Mouse (Mus musculus): ENCODE results near the gene Sorbs2. TPM values are rescaled to one million over a fixed set of nuclear protein-coding genes. Genes with fewer than 3 reads are reported as not detected.

Sorbs2 gene
- polyA plus RNA-seq, 1 experiment from 2014 or later, result 16.7 TPM

- no peaks in the 10 kb centered on the region for H3K27me3 ChIP-seq (ENCODE audit: low read depth, poor library complexity, severe bottlenecking)
- H3K27ac ChIP-seq, result no peak overlapping the region
- H3K9me3 ChIP-seq (replicated peaks), result no peaks in the 10 kb centered on the region
- no peak for DNase-seq (ENCODE audit: low spot score)
- no peaks in the 10 kb centered on the region for H3K36me3 ChIP-seq
- no peak overlapping the region for H3K4me3 ChIP-seq
- no peaks in the 10 kb centered on the region for H3K4me1 ChIP-seq
- WGBS, result 95% methylated on average over 9 of the region's 9 CpGs
These were observed 76.9 kb downstream of the Sorbs2 start for GRCm38 (mm10) chr8:45584390-45585052.

GRCm38 (mm10) chr8:45585158-45585557 lies 77.6 kb downstream of the Sorbs2 start:
- Histone ChIP-seq H3K27ac (no peak overlapping the region), H3K9me3 (replicated peaks) (no peaks in the 10 kb centered on the region), H3K36me3 (no peaks in the 10 kb centered on the region), H3K4me1 (no peaks in the 10 kb centered on the region), H3K27me3 (ENCODE audit: low read depth, poor library complexity, severe bottlenecking) (no peaks in the 10 kb centered on the region), H3K4me3 (no peak overlapping the region)
- DNase-seq (ENCODE audit: low spot score), result no peak
- WGBS, result 83% methylated on average over 4 of the region's 4 CpGs

- 92% methylated on average over 9 of the region's 9 CpGs for WGBS
- no peaks in the 10 kb centered on the region for H3K4me1 ChIP-seq
- DNase-seq (ENCODE audit: low spot score), result no peak
- no peaks in the 10 kb centered on the region for H3K27me3 ChIP-seq (ENCODE audit: low read depth, poor library complexity, severe bottlenecking)
- H3K9me3 ChIP-seq (replicated peaks), result no peaks in the 10 kb centered on the region
- no peak overlapping the region for H3K27ac ChIP-seq
- no peak overlapping the region for H3K4me3 ChIP-seq
- no peaks in the 10 kb centered on the region for H3K36me3 ChIP-seq
These were observed 79.4 kb downstream of the Sorbs2 start for GRCm38 (mm10) chr8:45587011-45587410.

- H3K9me3 ChIP-seq (replicated peaks), result no peaks in the 10 kb centered on the region
- H3K36me3 ChIP-seq, result no peaks in the 10 kb centered on the region
- H3K27me3 ChIP-seq (ENCODE audit: low read depth, poor library complexity, severe bottlenecking), result no peaks in the 10 kb centered on the region
- no peak overlapping the region for H3K4me3 ChIP-seq
- WGBS, result 86% methylated on average over 4 of the region's 4 CpGs
- H3K4me1 ChIP-seq, result no peaks in the 10 kb centered on the region
- H3K27ac ChIP-seq, result no peak overlapping the region
- DNase-seq (ENCODE audit: low spot score), result no peak
These were observed 84.3 kb downstream of the Sorbs2 start for GRCm38 (mm10) chr8:45591888-45592287.

GRCm38 (mm10) chr8:45593711-45594110 lies 86.1 kb downstream of the Sorbs2 start:
- H3K4me1 ChIP-seq, result no peaks in the 10 kb centered on the region
- H3K27ac ChIP-seq, result no peak overlapping the region
- no peaks in the 10 kb centered on the region for H3K9me3 ChIP-seq (replicated peaks)
- H3K27me3 ChIP-seq (ENCODE audit: low read depth, poor library complexity, severe bottlenecking), result no peaks in the 10 kb centered on the region
- no peaks in the 10 kb centered on the region for H3K36me3 ChIP-seq
- 86% methylated on average over 5 of the region's 5 CpGs for WGBS
- DNase-seq (ENCODE audit: low spot score), result no peak
- H3K4me3 ChIP-seq, result no peak overlapping the region

GRCm38 (mm10) chr8:45595983-45596382 lies 88.4 kb downstream of the Sorbs2 start:
- no peaks in the 10 kb centered on the region for H3K9me3 ChIP-seq (replicated peaks)
- 91% methylated on average over 1 of the region's 1 CpGs for WGBS
- no peak for DNase-seq (ENCODE audit: low spot score)
- H3K4me3 ChIP-seq, result no peak overlapping the region
- no peaks in the 10 kb centered on the region for H3K36me3 ChIP-seq
- H3K27me3 ChIP-seq (ENCODE audit: low read depth, poor library complexity, severe bottlenecking), result no peaks in the 10 kb centered on the region
- H3K4me1 ChIP-seq, result no peaks in the 10 kb centered on the region
- H3K27ac ChIP-seq, result no peak overlapping the region

GRCm38 (mm10) chr8:45596591-45596990 lies 89.0 kb downstream of the Sorbs2 start:
- 85% methylated on average over 2 of the region's 2 CpGs for WGBS

GRCm38 (mm10) chr8:45597631-45598420 lies 90.2 kb downstream of the Sorbs2 start:
- Histone ChIP-seq H3K4me3 (no peak overlapping the region), H3K36me3 (no peaks in the 10 kb centered on the region), H3K27me3 (ENCODE audit: low read depth, poor library complexity, severe bottlenecking) (no peaks in the 10 kb centered on the region), H3K4me1 (no peaks in the 10 kb centered on the region), H3K27ac (no peak overlapping the region), H3K9me3 (replicated peaks) (no peaks in the 10 kb centered on the region)
- 87% methylated on average over 7 of the region's 7 CpGs for WGBS
- no peak for DNase-seq (ENCODE audit: low spot score)

More at GRCm38 (mm10) chr8:45596591-45596990, 89.0 kb downstream of the Sorbs2 start:
- Histone ChIP-seq H3K4me1 (no peaks in the 10 kb centered on the region), H3K27me3 (ENCODE audit: low read depth, poor library complexity, severe bottlenecking) (no peaks in the 10 kb centered on the region), H3K4me3 (no peak overlapping the region), H3K9me3 (replicated peaks) (no peaks in the 10 kb centered on the region), H3K36me3 (no peaks in the 10 kb centered on the region), H3K27ac (no peak overlapping the region)
- DNase-seq (ENCODE audit: low spot score), result no peak

- Histone ChIP-seq H3K27me3 (ENCODE audit: low read depth, poor library complexity, severe bottlenecking) (no peaks in the 10 kb centered on the region), H3K4me3 (no peak overlapping the region), H3K9me3 (replicated peaks) (no peaks in the 10 kb centered on the region), H3K27ac (no peak overlapping the region), H3K36me3 (no peaks in the 10 kb centered on the region), H3K4me1 (no peaks in the 10 kb centered on the region)
- WGBS, result 89% methylated on average over 2 of the region's 2 CpGs
- no peak for DNase-seq (ENCODE audit: low spot score)
These were observed 91.3 kb downstream of the Sorbs2 start for GRCm38 (mm10) chr8:45598883-45599282.

- Histone ChIP-seq H3K9me3 (replicated peaks) (no peaks in the 10 kb centered on the region), H3K4me3 (no peak overlapping the region), H3K27ac (no peak overlapping the region), H3K27me3 (ENCODE audit: low read depth, poor library complexity, severe bottlenecking) (no peaks in the 10 kb centered on the region), H3K36me3 (no peaks in the 10 kb centered on the region), H3K4me1 (no peaks in the 10 kb centered on the region)
- no peak for DNase-seq (ENCODE audit: low spot score)
- WGBS, result 90% methylated on average over 4 of the region's 4 CpGs
These were observed 94.4 kb downstream of the Sorbs2 start for GRCm38 (mm10) chr8:45602019-45602418.

GRCm38 (mm10) chr8:45605419-45605818 lies 97.8 kb downstream of the Sorbs2 start:
- DNase-seq (ENCODE audit: low spot score), result no peak
- Histone ChIP-seq H3K36me3 (no peaks in the 10 kb centered on the region), H3K27ac (no peak overlapping the region), H3K4me1 (no peaks in the 10 kb centered on the region), H3K9me3 (replicated peaks) (no peaks in the 10 kb centered on the region), H3K4me3 (no peak overlapping the region), H3K27me3 (ENCODE audit: low read depth, poor library complexity, severe bottlenecking) (no peaks in the 10 kb centered on the region)
- WGBS, result 85% methylated on average over 1 of the region's 1 CpGs

- Histone ChIP-seq H3K36me3 (no peaks in the 10 kb centered on the region), H3K4me3 (no peak overlapping the region), H3K27ac (no peak overlapping the region), H3K27me3 (ENCODE audit: low read depth, poor library complexity, severe bottlenecking) (no peaks in the 10 kb centered on the region), H3K9me3 (replicated peaks) (no peaks in the 10 kb centered on the region), H3K4me1 (no peaks in the 10 kb centered on the region)
- no peak for DNase-seq (ENCODE audit: low spot score)
- WGBS, result 91% methylated on average over 6 of the region's 6 CpGs
These were observed 99.4 kb downstream of the Sorbs2 start for GRCm38 (mm10) chr8:45607012-45607411.

- 94% methylated on average over 6 of the region's 6 CpGs for WGBS
- Histone ChIP-seq H3K4me1 (no peaks in the 10 kb centered on the region), H3K27ac (no peak overlapping the region), H3K9me3 (replicated peaks) (no peaks in the 10 kb centered on the region), H3K27me3 (ENCODE audit: low read depth, poor library complexity, severe bottlenecking) (no peaks in the 10 kb centered on the region), H3K4me3 (no peak overlapping the region), H3K36me3 (no peaks in the 10 kb centered on the region)
- DNase-seq (ENCODE audit: low spot score), result no peak
These were observed 100.8 kb downstream of the Sorbs2 start for GRCm38 (mm10) chr8:45608413-45608812.

Data from limb, embryonic 10.5 days (tissue).